Mouse (Mus musculus) bone marrow, adult 2 months (tissue): ENCODE measurements around the gene Slc39a2.

Experiments
- CTCF ChIP-seq: fragments of 200-500 bp; IDR thresholded peaks from 2 replicates; pipeline ENCODE4 v1.5.1; 2011; ENCODE audit warnings: low read length, control low read depth; ENCODE audit not compliant: control insufficient read depth, insufficient read depth
- POLR2A ChIP-seq: fragments of 200-500 bp; IDR thresholded peaks from 2 replicates; pipeline ENCODE4 v1.6.1; 2011; ENCODE audit warnings: low read depth, mild to moderate bottlenecking, control low read depth, low read length, borderline replicate concordance; ENCODE audit not compliant: control insufficient read depth

GRCm38 (mm10) chr14:51943336-51943735 lies 50.6 kb downstream of the Slc39a2 start:
- TF ChIP-seq POLR2A (no peak), CTCF (no peak)
